In genomic region chr2:132284492-132285139, GRCm38 (mm10) we compare ENCODE assay signal across 8 mouse cellular contexts. TPM values are rescaled to one million over a fixed set of nuclear protein-coding genes. Genes with fewer than 3 reads are reported as not detected.
DNase-seq lines count a peak whose midpoint lies in the region; ATAC-seq and TF ChIP-seq lines count a peak whose summit lies in the region.

No protein-coding gene starts in this region.

- no peak for TF ChIP-seq CTCF in olfactory bulb, adult 2 months (IDR thresholded peaks at IDR 0.05; ENCODE audit: insufficient read depth, low read depth, low read length)

- WGBS in olfactory bulb, adult 2 months, result 58% methylated on average over 12 of the region's 12 CpGs

- no peak for TF ChIP-seq POLR2A in olfactory bulb, adult 2 months (IDR thresholded peaks at IDR 0.05; ENCODE audit: insufficient read depth, low read depth, low read length)

- H3K4me3 ChIP-seq in olfactory bulb, adult 2 months (ENCODE audit: insufficient read depth, low read depth, low read length), result no peak overlapping the region

- H3K27ac ChIP-seq in olfactory bulb, adult 2 months (ENCODE audit: insufficient read depth, low read depth, low read length), result peak overlapping the region; percentile 36

- intact Hi-C loops in heart, postnatal 10 days (cut with DNase I), result no loop called here

- peaks cover 34% of the 10 kb centered on the region for H3K4me1 ChIP-seq in olfactory bulb, adult 2 months (ENCODE audit: control insufficient read depth, insufficient read depth, low read length)

- peak; percentile 35 for DNase-seq in embryo, embryonic 10 days (ENCODE audit: low spot score)
- DNase-seq in embryo, embryonic 9.5 days (ENCODE audit: extremely low spot score), result no peak
- peak; percentile 75 to 83 for DNase-seq in heart, postnatal 10 days
- peak; percentile 72 to 85 for DNase-seq in kidney, postnatal 36 days
- no peak for DNase-seq in B cell, adult 2 months
- no peak for DNase-seq in layer of hippocampus, adult 18-20 months (ENCODE audit: low spot score in 2 of 2)

- ATAC-seq in common myeloid progenitor, adult 5-6 weeks (replicated peaks; ENCODE audit: low read depth, poor library complexity, severe bottlenecking), result peak; percentile 52

RNA-seq across cellular contexts. Expression of gene Cds2, which starts 21.7 kb away (rescaled TPM):
- total RNA-seq in common myeloid progenitor, adult 5-6 weeks (2017), result 8.6 and 14.6 TPM in 2 replicates
- 10 to 100 TPM; 82.3 to 85.3 TPM for total RNA-seq in heart, postnatal 10 days (2021)
- polyA plus RNA-seq in olfactory bulb, adult 2 months (2012; ENCODE audit: insufficient read depth, insufficient read length, low replicate concordance, missing spikeins), result 109 and 181 TPM in 2 replicates
- total RNA-seq in layer of hippocampus, adult 18-20 months (2021), result 100 to 1,000 TPM; 276 to 284 TPM

RNA-seq across cellular contexts. Expression of gene Pcna, which starts 31.5 kb away (rescaled TPM):
- total RNA-seq in common myeloid progenitor, adult 5-6 weeks (2017), result 619 and 635 TPM in 2 replicates
- 10 to 100 TPM; 78.2 to 87.8 TPM for total RNA-seq in heart, postnatal 10 days (2021)
- not detected in 2 replicates for polyA plus RNA-seq in olfactory bulb, adult 2 months (2012; ENCODE audit: insufficient read depth, insufficient read length, low replicate concordance, missing spikeins)
- 10 to 100 TPM; 48.3 to 49.3 TPM for total RNA-seq in layer of hippocampus, adult 18-20 months (2021)

RNA-seq across cellular contexts. Expression of gene Tmem230, which starts 37.0 kb away (rescaled TPM):
- 33.5 and 41.2 TPM in 2 replicates for total RNA-seq in common myeloid progenitor, adult 5-6 weeks (2017)
- 10 to 100 TPM; 22.1 to 25.7 TPM for total RNA-seq in heart, postnatal 10 days (2021)
- polyA plus RNA-seq in olfactory bulb, adult 2 months (2012; ENCODE audit: insufficient read depth, insufficient read length, low replicate concordance, missing spikeins), result 288 TPM in 1 of 2 replicates, not detected in the other
- total RNA-seq in layer of hippocampus, adult 18-20 months (2021), result 10 to 100 TPM; 32.8 to 32.9 TPM

Comparison
In these comparisons a context has a peak if more than half of its experiments do, and no peak if none do; other contexts are left out.
1. DNase-seq: peak in embryo, embryonic 10 days (single experiment), heart, postnatal 10 days (2 of 2) and kidney, postnatal 36 days (2 of 2); none in embryo, embryonic 9.5 days (single experiment), B cell, adult 2 months (0 of 2) and layer of hippocampus, adult 18-20 months (0 of 2).